Mouse (Mus musculus): ENCODE measurements around the gene Celsr1.

GRCm38 (mm10) chr15:86076378-86076777 lies 42.8 kb upstream of the Celsr1 start:
- TF ChIP-seq CTCF (IDR thresholded peaks at IDR 0.05; ENCODE audit: borderline replicate concordance, control insufficient read depth, extremely low read depth, insufficient read depth, low read length, poor library complexity) (no peak), POLR2A (IDR thresholded peaks at IDR 0.05; ENCODE audit: control insufficient read depth, extremely low read depth, insufficient read depth, low read length, poor library complexity) (no peak)
